In the genomic region with DNA sequence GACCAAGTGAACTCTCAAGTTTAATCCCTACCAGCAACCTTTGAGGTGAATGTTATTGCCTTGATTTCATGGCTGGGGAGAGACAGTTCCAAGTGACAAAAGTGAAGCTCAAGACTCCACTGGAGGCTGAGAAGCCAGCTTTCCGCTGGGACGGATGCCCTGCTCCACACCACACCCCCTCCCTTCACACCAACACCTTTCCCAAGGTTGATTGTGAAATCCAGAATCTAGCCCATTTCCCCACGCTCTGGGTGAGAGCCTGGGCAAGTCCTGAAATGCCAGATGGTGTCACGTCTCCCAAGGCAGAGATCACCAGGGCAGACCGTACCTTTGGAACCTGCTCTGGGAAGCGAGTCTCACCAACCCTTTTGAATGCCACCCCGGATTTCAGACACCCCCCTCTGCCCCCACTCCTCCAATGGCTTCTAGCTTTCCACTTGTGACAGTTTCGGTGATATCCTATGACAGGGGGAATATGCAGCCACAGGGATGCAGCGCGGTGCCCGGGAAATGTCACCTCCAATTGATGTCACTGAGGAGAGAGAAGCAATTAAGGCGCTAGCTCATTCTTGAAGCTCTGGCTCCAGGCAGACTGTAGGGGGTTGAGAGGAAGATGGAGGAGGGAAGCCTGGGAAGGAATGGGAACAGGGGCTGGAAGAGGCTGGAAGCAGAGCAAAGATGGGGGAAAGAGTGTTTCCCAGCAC, we compare ENCODE assay signal across 21 mouse cellular contexts.
DNase-seq lines count a peak whose midpoint lies in the region; ATAC-seq lines count a peak whose summit lies in the region.
"Had no signal": no experiment of that assay in that cellular context is flagged by ENCODE, and none has a peak within 500 bp of the region (broad histone marks: within the 10 kb centered on the region; RNA-seq: fewer than 3 reads in every experiment).

No protein-coding gene starts in this region.

- no peak overlapping the region for H3K4me2 ChIP-seq in midbrain, embryonic 11.5 days
- no peak overlapping the region for H3K4me2 ChIP-seq in midbrain, embryonic 16.5 days (ENCODE audit: low read length)
- H3K4me2 ChIP-seq: forebrain, embryonic 15.5 days; heart, embryonic 15.5 days; kidney, embryonic 15.5 days; lung, embryonic 15.5 days; midbrain, embryonic 12.5 days had no signal

- 86% methylated on average over 12 of the region's 12 CpGs for WGBS in midbrain, embryonic 11.5 days
- 76% methylated on average over 12 of the region's 12 CpGs for WGBS in midbrain, embryonic 16.5 days

- peak; percentile 8 to 18 for DNase-seq in cerebellum, postnatal 25 days
- no peak for DNase-seq in cerebellum, adult 18-20 months
- peak; percentile 17 for DNase-seq in midbrain, embryonic 11.5 days (ENCODE audit: low spot score, missing footprints)
- DNase-seq in fat pad, adult 2 months (ENCODE audit: extremely low read depth, low read depth, low spot score) = peak; percentile 58
- no peak for DNase-seq in layer of hippocampus, adult 18-20 months (ENCODE audit: low spot score in 2 of 2)
- no peak for DNase-seq in thymus, postnatal 4 days
- DNase-seq: adrenal gland, postnatal 36 days; cerebellum, adult 9-11 months; embryo, embryonic 11 days; gastrocnemius, postnatal 25 days; thymus, postnatal 14 days had no signal

- H3K4me3 ChIP-seq in midbrain, embryonic 11.5 days (ENCODE audit: low read depth, low read length) = no peak overlapping the region
- no peak overlapping the region for H3K4me3 ChIP-seq in midbrain, embryonic 16.5 days (ENCODE audit: low read depth, low read length)
- H3K4me3 ChIP-seq: forebrain, embryonic 15.5 days; heart, embryonic 15.5 days; kidney, embryonic 15.5 days; lung, embryonic 15.5 days; midbrain, embryonic 12.5 days had no signal

- no peak overlapping the region for H3K27ac ChIP-seq in midbrain, embryonic 11.5 days (ENCODE audit: low read depth, low read length)
- no peak overlapping the region for H3K27ac ChIP-seq in midbrain, embryonic 16.5 days (ENCODE audit: low read length)
- H3K27ac ChIP-seq: forebrain, embryonic 15.5 days; heart, embryonic 15.5 days; kidney, embryonic 15.5 days; liver, embryonic 14.5 days; lung, embryonic 15.5 days; macrophage; midbrain, embryonic 12.5 days had no signal

- H3K9ac ChIP-seq in midbrain, embryonic 11.5 days (ENCODE audit: low read length) = no peak overlapping the region
- H3K9ac ChIP-seq in midbrain, embryonic 16.5 days (ENCODE audit: low read depth, low read length) = no peak overlapping the region
- H3K9ac ChIP-seq: forebrain, embryonic 15.5 days; heart, embryonic 15.5 days; kidney, embryonic 15.5 days; liver, embryonic 14.5 days; lung, embryonic 15.5 days; midbrain, embryonic 12.5 days had no signal

- peaks cover 4% of the 10 kb centered on the region for H3K4me1 ChIP-seq in midbrain, embryonic 11.5 days (ENCODE audit: control insufficient read depth, insufficient read depth, low read length)
- peaks cover 5% of the 10 kb centered on the region for H3K4me1 ChIP-seq in midbrain, embryonic 16.5 days (ENCODE audit: control insufficient read depth, insufficient read depth, low read length)
- H3K4me1 ChIP-seq: heart, embryonic 15.5 days; kidney, embryonic 15.5 days; lung, embryonic 15.5 days; midbrain, embryonic 12.5 days had no signal

- no peak for ATAC-seq in midbrain, embryonic 11.5 days (ENCODE audit: low FRiP score)
- ATAC-seq in midbrain, embryonic 16.5 days = no peak
- ATAC-seq: forebrain, embryonic 15.5 days; intestine, postnatal 0 days had no signal

- H3K9me3 ChIP-seq in midbrain, embryonic 11.5 days (ENCODE audit: control insufficient read depth, low read length) = no peaks in the 10 kb centered on the region
- no peaks in the 10 kb centered on the region for H3K9me3 ChIP-seq in midbrain, embryonic 16.5 days (replicated peaks; ENCODE audit: control insufficient read depth, low read length, poor library complexity, severe bottlenecking)
- H3K9me3 ChIP-seq: forebrain, embryonic 15.5 days; heart, embryonic 15.5 days; kidney, embryonic 15.5 days; lung, embryonic 15.5 days; midbrain, embryonic 12.5 days had no signal

- no peaks in the 10 kb centered on the region for H3K36me3 ChIP-seq in midbrain, embryonic 11.5 days (ENCODE audit: control insufficient read depth, insufficient read depth, low read length)
- H3K36me3 ChIP-seq in midbrain, embryonic 16.5 days (ENCODE audit: control insufficient read depth, insufficient read depth, low read length) = no peaks in the 10 kb centered on the region
- H3K36me3 ChIP-seq: forebrain, embryonic 15.5 days; G1E; heart, embryonic 15.5 days; kidney, embryonic 15.5 days; lung, embryonic 15.5 days; midbrain, embryonic 12.5 days had no signal

- H3K27me3 ChIP-seq in midbrain, embryonic 11.5 days (ENCODE audit: control insufficient read depth, insufficient read depth, low read length) = peaks cover 8% of the 10 kb centered on the region
- no peaks in the 10 kb centered on the region for H3K27me3 ChIP-seq in midbrain, embryonic 16.5 days (ENCODE audit: control insufficient read depth, insufficient read depth, low read depth, low read length)
- H3K27me3 ChIP-seq: forebrain, embryonic 15.5 days; lung, embryonic 15.5 days had no signal

Comparison
In these comparisons a context has a peak if more than half of its experiments do, and no peak if none do; other contexts are left out.
1. DNase-seq: peak in cerebellum, postnatal 25 days (2 of 2), midbrain, embryonic 11.5 days (single experiment) and fat pad, adult 2 months (single experiment); none in cerebellum, adult 18-20 months (0 of 2), layer of hippocampus, adult 18-20 months (0 of 2) and thymus, postnatal 4 days (single experiment).